Mouse (Mus musculus): ENCODE measurements around the gene Dab1. TPM values are rescaled to one million over a fixed set of nuclear protein-coding genes. Genes with fewer than 3 reads are reported as not detected.

Gene Dab1
- polyA plus RNA-seq, 2 experiments: 0.19 to 0.34 TPM

DNA sequence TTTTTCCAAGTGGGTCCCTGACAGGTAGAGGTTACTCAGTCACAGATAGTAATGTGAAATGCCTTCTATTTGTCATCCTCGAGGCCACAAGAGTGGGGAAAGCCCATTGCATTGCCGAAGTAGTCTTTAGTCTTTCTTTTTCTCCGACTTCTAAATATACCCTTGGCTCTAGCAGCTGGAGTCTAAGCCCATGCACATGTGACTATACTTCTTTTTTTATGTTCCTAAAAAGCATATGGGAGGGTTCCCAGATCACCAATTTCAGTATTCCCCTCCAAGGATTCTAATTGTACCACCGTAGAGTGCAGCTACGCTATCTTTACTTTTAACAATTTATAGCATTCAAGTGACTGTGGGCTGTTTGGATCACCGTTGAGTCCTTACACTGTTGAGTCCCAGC lies 791.8 kb downstream of the Dab1 start:
- ATAC-seq (ENCODE audit: insufficient read depth) (no peak), DNase-seq (ENCODE audit: low read depth in 3 of 3, low spot score in 3 of 3) (no peak)
- Histone ChIP-seq H3K27ac (no peak overlapping the region), H3K9me3 (ENCODE audit: control insufficient read depth, low read length) (no peaks in the 10 kb centered on the region), H3K9ac (replicated peaks) (no peak overlapping the region), H3K4me2 (ENCODE audit: low read depth) (no peak overlapping the region), H3K4me3 (ENCODE audit: insufficient read depth in 1 of 2, low read depth in 2 of 2, low read length in 2 of 2) (no peak overlapping the region), H3K36me3 (replicated peaks; ENCODE audit: control insufficient read depth, insufficient read depth, low read depth) (no peaks in the 10 kb centered on the region), H3K27me3 (ENCODE audit: control insufficient read depth, insufficient read depth, low read length) (no peaks in the 10 kb centered on the region), H3K4me1 (replicated peaks; ENCODE audit: control insufficient read depth in 2 of 2, insufficient read depth in 2 of 2, low read length in 1 of 2) (no peaks in the 10 kb centered on the region)
- no peak for TF ChIP-seq CTCF (IDR thresholded peaks at IDR 0.05; ENCODE audit: low read depth)
- no peak for TF ChIP-seq EP300 (IDR thresholded peaks at IDR 0.05; ENCODE audit: low read depth)
- 62% methylated on average over 6 of the region's 6 CpGs for WGBS (ENCODE audit: insufficient replicate concordance)

DNA sequence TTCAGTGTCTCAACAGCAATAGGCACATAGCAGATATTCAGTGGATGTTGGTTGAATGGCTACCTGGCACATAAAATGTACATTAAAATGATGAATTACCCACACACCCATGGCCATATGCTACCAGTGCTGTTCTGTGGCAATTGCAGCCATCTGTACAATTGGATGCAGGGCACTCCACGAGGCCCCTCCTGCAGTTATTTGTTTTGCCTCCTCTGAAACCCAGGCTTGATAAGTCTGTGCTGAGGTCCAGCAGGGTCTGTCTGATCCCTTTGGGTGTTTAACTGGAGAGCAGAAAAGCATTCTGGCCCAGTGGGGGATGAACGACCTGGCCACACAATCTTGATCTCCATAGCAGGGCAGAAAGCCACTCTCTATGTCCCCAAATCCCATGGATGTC lies 796.3 kb downstream of the Dab1 start:
- TF ChIP-seq EP300 (IDR thresholded peaks at IDR 0.05; ENCODE audit: low read depth) (no peak), CTCF (IDR thresholded peaks at IDR 0.05; ENCODE audit: low read depth) (no peak)
- no peak for DNase-seq (ENCODE audit: low read depth in 3 of 3, low spot score in 3 of 3)
- Histone ChIP-seq H3K9ac (replicated peaks) (no peak overlapping the region), H3K4me2 (ENCODE audit: low read depth) (no peak overlapping the region), H3K27me3 (ENCODE audit: control insufficient read depth, insufficient read depth, low read length) (no peaks in the 10 kb centered on the region), H3K9me3 (ENCODE audit: control insufficient read depth, low read length) (no peaks in the 10 kb centered on the region), H3K27ac (no peak overlapping the region), H3K4me1 (replicated peaks; ENCODE audit: control insufficient read depth in 2 of 2, insufficient read depth in 2 of 2, low read length in 1 of 2) (no peaks in the 10 kb centered on the region), H3K4me3 (ENCODE audit: insufficient read depth in 1 of 2, low read depth in 2 of 2, low read length in 2 of 2) (no peak overlapping the region), H3K36me3 (replicated peaks; ENCODE audit: control insufficient read depth, insufficient read depth, low read depth) (no peaks in the 10 kb centered on the region)
- ATAC-seq (ENCODE audit: insufficient read depth): no peak
- WGBS (ENCODE audit: insufficient replicate concordance): 39% methylated on average over 2 of the region's 2 CpGs

DNA sequence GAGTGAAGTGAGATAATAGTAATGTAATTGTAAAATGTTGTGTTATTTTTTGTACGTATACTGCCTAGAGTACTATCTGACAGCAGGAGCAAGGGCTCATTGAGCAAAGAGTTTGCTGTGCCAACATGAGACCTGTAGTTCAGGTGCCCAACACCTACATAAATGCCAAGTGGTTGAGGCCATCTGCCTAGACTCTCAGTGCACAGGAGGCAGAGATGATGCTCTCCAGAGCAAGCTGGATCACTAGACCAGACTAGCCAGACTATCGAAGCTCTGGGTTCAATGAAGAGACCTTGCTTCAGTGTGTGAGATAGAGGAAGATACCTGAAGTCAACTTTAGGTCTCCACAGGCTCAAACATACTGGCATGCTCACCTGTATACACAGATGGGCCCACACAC lies 799.2 kb downstream of the Dab1 start:
- no peak overlapping the region for H3K9ac ChIP-seq (replicated peaks)
- DNase-seq (ENCODE audit: low read depth in 3 of 3, low spot score in 3 of 3) (no peak), ATAC-seq (ENCODE audit: insufficient read depth) (no peak)
- no peaks in the 10 kb centered on the region for H3K4me1 ChIP-seq (replicated peaks; ENCODE audit: control insufficient read depth in 2 of 2, insufficient read depth in 2 of 2, low read length in 1 of 2)
- no peaks in the 10 kb centered on the region for H3K9me3 ChIP-seq (ENCODE audit: control insufficient read depth, low read length)
- H3K27me3 ChIP-seq (ENCODE audit: control insufficient read depth, insufficient read depth, low read length): no peaks in the 10 kb centered on the region
- H3K36me3 ChIP-seq (replicated peaks; ENCODE audit: control insufficient read depth, insufficient read depth, low read depth): no peaks in the 10 kb centered on the region
- H3K27ac ChIP-seq: no peak overlapping the region
- TF ChIP-seq CTCF (IDR thresholded peaks at IDR 0.05; ENCODE audit: low read depth) (no peak), EP300 (IDR thresholded peaks at IDR 0.05; ENCODE audit: low read depth) (no peak)
- no peak overlapping the region for H3K4me2 ChIP-seq (ENCODE audit: low read depth)
- 72% methylated on average over 2 of the region's 2 CpGs for WGBS (ENCODE audit: insufficient replicate concordance)
- no peak overlapping the region for H3K4me3 ChIP-seq (ENCODE audit: insufficient read depth in 1 of 2, low read depth in 2 of 2, low read length in 2 of 2)

DNA sequence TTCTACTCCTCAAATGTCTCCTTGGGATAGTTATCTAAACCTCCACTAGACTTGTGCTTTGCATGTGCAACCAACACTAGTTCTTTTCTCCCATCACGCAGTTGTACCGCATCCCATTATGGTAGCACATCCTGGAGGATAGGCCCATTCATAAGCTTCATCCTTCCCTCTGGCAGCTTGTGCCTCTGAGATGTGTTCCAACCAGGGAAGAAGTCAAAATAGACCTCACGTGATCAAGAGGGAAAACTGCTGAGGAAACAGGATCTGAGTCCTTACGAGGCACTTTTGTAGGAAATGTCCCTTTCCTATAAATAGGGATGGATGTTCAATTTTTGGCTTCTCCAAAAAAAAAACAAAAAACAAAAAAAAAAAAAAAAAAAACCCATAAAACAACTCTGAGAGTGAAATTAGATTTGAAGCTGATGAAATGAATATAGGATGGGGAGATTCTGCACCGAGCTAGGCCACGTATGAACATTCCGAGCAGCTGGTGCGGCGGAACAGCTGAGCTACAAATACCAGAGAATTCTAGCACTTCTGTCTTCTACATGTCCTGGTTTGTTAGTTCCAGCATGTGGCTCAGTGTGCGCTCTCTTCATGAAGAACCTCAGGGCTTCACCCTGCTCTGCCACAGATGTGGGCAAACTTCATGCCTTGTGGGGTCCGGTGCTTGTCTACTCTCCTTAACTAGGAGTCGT lies 802.0 kb downstream of the Dab1 start:
- Histone ChIP-seq H3K27me3 (ENCODE audit: control insufficient read depth, insufficient read depth, low read length) (no peaks in the 10 kb centered on the region), H3K4me3 (ENCODE audit: insufficient read depth in 1 of 2, low read depth in 2 of 2, low read length in 2 of 2) (no peak overlapping the region), H3K9ac (replicated peaks) (no peak overlapping the region), H3K27ac (no peak overlapping the region), H3K36me3 (replicated peaks; ENCODE audit: control insufficient read depth, insufficient read depth, low read depth) (no peaks in the 10 kb centered on the region), H3K9me3 (ENCODE audit: control insufficient read depth, low read length) (no peaks in the 10 kb centered on the region), H3K4me2 (ENCODE audit: low read depth) (no peak overlapping the region), H3K4me1 (replicated peaks; ENCODE audit: control insufficient read depth in 2 of 2, insufficient read depth in 2 of 2, low read length in 1 of 2) (no peaks in the 10 kb centered on the region)
- DNase-seq (ENCODE audit: low read depth in 3 of 3, low spot score in 3 of 3) (no peak), ATAC-seq (ENCODE audit: insufficient read depth) (no peak)
- 81% methylated on average over 12 of the region's 12 CpGs for WGBS (ENCODE audit: insufficient replicate concordance)
- TF ChIP-seq CTCF (IDR thresholded peaks at IDR 0.05; ENCODE audit: low read depth) (no peak), EP300 (IDR thresholded peaks at IDR 0.05; ENCODE audit: low read depth) (no peak)

DNA sequence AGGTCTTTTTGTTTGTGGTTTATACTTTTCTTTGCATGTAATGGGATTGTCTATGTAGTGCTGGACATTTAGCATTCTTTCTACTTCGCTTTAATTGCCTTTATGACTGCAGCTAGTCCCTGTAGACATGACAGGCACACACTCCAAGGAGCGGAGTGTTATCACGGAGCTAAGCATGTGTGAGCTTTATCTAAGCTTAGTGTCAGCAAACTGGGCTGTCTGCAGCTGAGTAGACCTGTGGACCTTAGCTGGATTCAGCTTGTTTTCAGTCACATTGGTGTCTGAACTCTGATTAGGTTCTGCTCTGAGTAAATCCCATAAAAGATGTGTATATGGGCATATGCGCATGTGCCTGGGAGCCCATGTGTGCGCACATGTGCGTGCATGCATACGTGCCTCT lies 810.0 kb downstream of the Dab1 start:
- Histone ChIP-seq H3K27ac (no peak overlapping the region), H3K27me3 (ENCODE audit: control insufficient read depth, insufficient read depth, low read length) (no peaks in the 10 kb centered on the region), H3K36me3 (replicated peaks; ENCODE audit: control insufficient read depth, insufficient read depth, low read depth) (no peaks in the 10 kb centered on the region), H3K9me3 (ENCODE audit: control insufficient read depth, low read length) (no peaks in the 10 kb centered on the region), H3K4me3 (ENCODE audit: insufficient read depth in 1 of 2, low read depth in 2 of 2, low read length in 2 of 2) (no peak overlapping the region), H3K4me1 (replicated peaks; ENCODE audit: control insufficient read depth in 2 of 2, insufficient read depth in 2 of 2, low read length in 1 of 2) (no peaks in the 10 kb centered on the region), H3K4me2 (ENCODE audit: low read depth) (no peak overlapping the region), H3K9ac (replicated peaks) (no peak overlapping the region)
- 71% methylated on average over 7 of the region's 7 CpGs for WGBS (ENCODE audit: insufficient replicate concordance)
- no peak for ATAC-seq (ENCODE audit: insufficient read depth)
- no peak for DNase-seq (ENCODE audit: low read depth in 3 of 3, low spot score in 3 of 3)
- TF ChIP-seq EP300 (IDR thresholded peaks at IDR 0.05; ENCODE audit: low read depth): no peak
- no peak for TF ChIP-seq CTCF (IDR thresholded peaks at IDR 0.05; ENCODE audit: low read depth)
